Mouse (Mus musculus): ENCODE measurements around the gene Rin1.

- TF ChIP-seq SMC3 (IDR thresholded peaks at IDR 0.05; ENCODE audit: low read depth, low read length) = no peak
- TF ChIP-seq RAD21 (IDR thresholded peaks at IDR 0.05; ENCODE audit: low read depth, low read length) = no peak
- no peak for TF ChIP-seq JUND (conservative IDR thresholded peaks at IDR 0.05; ENCODE audit: low read depth, low read length)
- TF ChIP-seq TCF12 (IDR thresholded peaks at IDR 0.05; ENCODE audit: low read depth, low read length) = no peak
- TF ChIP-seq E2F4 (IDR thresholded peaks at IDR 0.05; ENCODE audit: insufficient replicate concordance, low read depth, low read length) = no peak
- TF ChIP-seq HCFC1 (IDR thresholded peaks at IDR 0.05; ENCODE audit: low read depth, low read length) = no peak
- TF ChIP-seq POLR2A (IDR thresholded peaks at IDR 0.05; ENCODE audit: low read depth, low read length) = no peak
Observed at GRCm38 (mm10) chr19:5060365-5061330, 10.4 kb downstream of the Rin1 start.

Data from CH12.LX (cell line).